Mouse (Mus musculus) stomach, postnatal 0 days (tissue): ENCODE results near the gene Slc17a8. TPM values are rescaled to one million over a fixed set of nuclear protein-coding genes. Genes with fewer than 3 reads are reported as not detected.
"Not testable (repeated sequence)": the region's sequence is repeated elsewhere in the genome, so short reads cannot be mapped to it uniquely, and the experiment has no call there.

ENCODE experiments used
- ATAC-seq: fragments of 200-750 bp; cut with Nextera tagmentation; 2 replicates; pipeline ENCODE4 v1.8.0; 2017; ENCODE audit not compliant: low FRiP score, low TSS enrichment
- DNase-seq: peaks from one replicate; pipeline ENCODE4 v3.0.0-alpha.2; 2016; ENCODE audit warnings: low spot score
- H3K27ac ChIP-seq: fragments of 300-500 bp; sonication (generic); replicated peaks from 2 replicates; pipeline ENCODE4 v1.5.1; 2014; ENCODE audit warnings: mild to moderate bottlenecking, control low read depth
- H3K27me3 ChIP-seq: fragments of 300-500 bp; sonication (generic); 2 replicates; pipeline ENCODE4 v1.6.1; 2014; ENCODE audit warnings: low read length; ENCODE audit not compliant: control insufficient read depth, insufficient read depth
- H3K36me3 ChIP-seq: fragments of 300-500 bp; sonication (generic); 2 replicates; pipeline ENCODE4 v1.6.1; 2014; ENCODE audit warnings: low read length, mixed read lengths; ENCODE audit not compliant: control insufficient read depth, insufficient read depth
- H3K4me1 ChIP-seq: fragments of 300-500 bp; sonication (generic); replicated peaks from 2 replicates; pipeline ENCODE4 v1.6.1; 2014; ENCODE audit warnings: antibody characterized with exemption; ENCODE audit not compliant: control insufficient read depth, insufficient read depth
- H3K4me2 ChIP-seq: fragments of 300-500 bp; sonication (generic); replicated peaks from 2 replicates; pipeline ENCODE4 v1.6.1; 2014; ENCODE audit warnings: low read depth, mild to moderate bottlenecking, control low read depth, moderate library complexity
- H3K4me3 ChIP-seq: fragments of 300-500 bp; sonication (generic); 2 replicates; pipeline ENCODE4 v1.5.1; 2014; ENCODE audit warnings: low read depth, low read length, control low read depth
- H3K9ac ChIP-seq: fragments of 300-500 bp; sonication (generic); 2 replicates; pipeline ENCODE4 v1.6.1; 2014; ENCODE audit warnings: mild to moderate bottlenecking, low read length, control low read depth, mixed read lengths
- H3K9me3 ChIP-seq: fragments of 300-500 bp; sonication (generic); 2 replicates; pipeline ENCODE4 v1.6.1; 2016; ENCODE audit warnings: low read length; ENCODE audit not compliant: control insufficient read depth
- CTCF ChIP-seq: IDR thresholded peaks from 2 replicates; pipeline ENCODE4 v1.5.1; 2016; ENCODE audit warnings: antibody characterized with exemption, low read depth, mild to moderate bottlenecking, moderate library complexity
- EP300 ChIP-seq: optimal IDR thresholded peaks from 2 replicates; pipeline ENCODE3; 2016; ENCODE audit warnings: antibody characterized with exemption
- WGBS: fragments of 180-500 bp; shearing (Covaris S2); extraction: QIAGEN DNeasy Blood & Tissue Kit; methylation state at CpG from one replicate; pipeline ENCODE4 v1.1.7; 2014; 5-methylcytosine and 5-hydroxymethylcytosine counted together
- polyA plus RNA-seq: library from polyadenylated mRNA; unstranded; fragments of >200 nt; fragmentation: Nextera tagmentation; extraction: Ambion mirVana; gene quantifications from 2 replicates; pipeline ENCODE4 v1.2.1, GENCODE M21; 2015

Slc17a8 gene
- polyA plus RNA-seq, 1 experiment from 2014 or later: not detected

GRCm38 (mm10) chr10:89572946-89573345, 48.1 kb downstream of the Slc17a8 start:
- H3K27me3 ChIP-seq: no peaks in the 10 kb centered on the region
- TF ChIP-seq EP300: no peak
- H3K9me3 ChIP-seq: no peaks in the 10 kb centered on the region
- H3K4me3 ChIP-seq: no peak overlapping the region
- no peaks in the 10 kb centered on the region for H3K36me3 ChIP-seq
- 64% methylated on average over 6 of the region's 6 CpGs for WGBS
- no peak overlapping the region for H3K4me2 ChIP-seq
- no peak overlapping the region for H3K9ac ChIP-seq
- H3K27ac ChIP-seq: no peak overlapping the region
- H3K4me1 ChIP-seq: no peaks in the 10 kb centered on the region
- no peak for ATAC-seq
- no peak for DNase-seq

- TF ChIP-seq EP300: no peak
- TF ChIP-seq CTCF: no peak
- WGBS: 79% methylated on average over 2 of the region's 2 CpGs
- DNase-seq: no peak
- ATAC-seq: no peak
- no peak overlapping the region for H3K4me3 ChIP-seq
- H3K9me3 ChIP-seq: no peaks in the 10 kb centered on the region
- H3K36me3 ChIP-seq: no peaks in the 10 kb centered on the region
- no peak overlapping the region for H3K27ac ChIP-seq
- H3K27me3 ChIP-seq: no peaks in the 10 kb centered on the region
- H3K4me2 ChIP-seq: no peak overlapping the region
- no peak overlapping the region for H3K9ac ChIP-seq
- no peaks in the 10 kb centered on the region for H3K4me1 ChIP-seq
These were observed 53.7 kb downstream of the Slc17a8 start for GRCm38 (mm10) chr10:89567391-89567790.

- no peak for TF ChIP-seq EP300
- TF ChIP-seq CTCF: no peak
- Histone ChIP-seq H3K4me1 (no peaks in the 10 kb centered on the region), H3K27ac (no peak overlapping the region), H3K4me2 (no peak overlapping the region), H3K27me3 (no peaks in the 10 kb centered on the region), H3K4me3 (no peak overlapping the region), H3K9ac (no peak overlapping the region), H3K36me3 (no peaks in the 10 kb centered on the region), H3K9me3 (no peaks in the 10 kb centered on the region)
- WGBS: 81% methylated on average over 9 of the region's 9 CpGs
- ATAC-seq: no peak
- DNase-seq: no peak
These were observed 55.6 kb downstream of the Slc17a8 start for GRCm38 (mm10) chr10:89565301-89566022.

- Histone ChIP-seq H3K36me3 (no peaks in the 10 kb centered on the region), H3K9ac (no peak overlapping the region), H3K27me3 (no peaks in the 10 kb centered on the region), H3K9me3 (no peaks in the 10 kb centered on the region), H3K27ac (no peak overlapping the region), H3K4me3 (no peak overlapping the region), H3K4me2 (no peak overlapping the region), H3K4me1 (no peaks in the 10 kb centered on the region)
- DNase-seq (no peak), ATAC-seq (no peak)
- 87% methylated on average over 6 of the region's 6 CpGs for WGBS
- no peak for TF ChIP-seq EP300
- no peak for TF ChIP-seq CTCF
These were observed 58.9 kb downstream of the Slc17a8 start for GRCm38 (mm10) chr10:89562113-89562512.

GRCm38 (mm10) chr10:89559351-89559750, 61.7 kb downstream of the Slc17a8 start:
- H3K4me1 ChIP-seq: no peaks in the 10 kb centered on the region
- ATAC-seq: no peak
- H3K36me3 ChIP-seq: no peaks in the 10 kb centered on the region
- no peak overlapping the region for H3K4me3 ChIP-seq
- H3K27me3 ChIP-seq: no peaks in the 10 kb centered on the region
- no peak overlapping the region for H3K27ac ChIP-seq
- DNase-seq: no peak
- TF ChIP-seq CTCF (no peak), EP300 (no peak)
- no peaks in the 10 kb centered on the region for H3K9me3 ChIP-seq
- H3K9ac ChIP-seq: no peak overlapping the region
- WGBS: 28% methylated on average over 3 of the region's 3 CpGs
- no peak overlapping the region for H3K4me2 ChIP-seq

- H3K27me3 ChIP-seq, H3K9ac ChIP-seq, DNase-seq, H3K4me1 ChIP-seq, H3K27ac ChIP-seq, H3K36me3 ChIP-seq, ATAC-seq, H3K4me3 ChIP-seq, H3K4me2 ChIP-seq, H3K9me3 ChIP-seq: not testable (repeated sequence)
- 52% methylated on average over 12 of the region's 13 CpGs for WGBS
These were observed 66.2 kb downstream of the Slc17a8 start for GRCm38 (mm10) chr10:89554885-89555284.

- not testable (repeated sequence) for H3K4me1 ChIP-seq, ATAC-seq, H3K9me3 ChIP-seq, DNase-seq, H3K27ac ChIP-seq, H3K36me3 ChIP-seq, H3K9ac ChIP-seq, H3K4me2 ChIP-seq, H3K27me3 ChIP-seq, H3K4me3 ChIP-seq
- 90% methylated on average over 7 of the region's 7 CpGs for WGBS
These were observed 67.2 kb downstream of the Slc17a8 start for GRCm38 (mm10) chr10:89553855-89554254.
